Mouse (Mus musculus): Measurements from ENCODE around the gene Ube2s.

The Ube2s gene

DNA sequence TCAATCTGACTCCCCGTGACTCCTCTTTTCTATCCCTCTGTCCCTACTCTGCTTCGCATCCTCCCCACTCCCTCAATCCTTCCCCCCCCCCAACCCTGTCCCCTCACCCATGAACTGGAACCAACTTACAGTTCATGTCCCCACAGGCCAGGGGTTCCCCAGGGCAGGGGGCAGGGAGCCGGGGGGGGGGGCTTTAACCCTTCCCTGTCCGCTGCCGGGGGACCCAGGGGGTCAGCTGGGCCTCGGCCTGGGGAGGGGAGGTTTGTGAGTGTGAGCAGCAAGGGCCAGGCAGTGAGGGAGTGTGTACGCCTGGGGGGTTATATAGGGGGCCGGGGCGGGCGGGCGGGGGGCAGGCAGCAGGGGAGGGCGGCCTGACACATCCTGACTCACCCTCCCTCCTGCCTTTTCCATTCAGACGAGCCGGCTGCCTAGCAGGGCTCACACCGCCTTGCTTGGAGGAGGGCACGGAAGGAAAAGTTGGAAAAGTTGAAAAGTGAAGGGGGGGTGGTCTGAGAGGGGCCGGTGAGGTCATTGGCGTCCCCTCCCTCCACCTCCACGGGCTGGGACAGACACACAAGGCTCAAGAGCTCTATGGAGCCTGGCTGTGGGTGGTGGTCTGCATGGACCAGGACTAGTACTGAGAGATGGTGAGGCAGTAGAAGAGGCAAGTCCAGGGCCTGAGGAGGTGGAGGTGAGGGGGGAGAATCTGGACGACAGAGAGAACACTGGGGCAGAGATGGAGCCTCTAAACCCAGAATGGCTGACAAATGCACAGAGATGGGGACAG, 34.3 kb downstream of the Ube2s start:
- CTCF ChIA-PET: no interaction called here

DNA sequence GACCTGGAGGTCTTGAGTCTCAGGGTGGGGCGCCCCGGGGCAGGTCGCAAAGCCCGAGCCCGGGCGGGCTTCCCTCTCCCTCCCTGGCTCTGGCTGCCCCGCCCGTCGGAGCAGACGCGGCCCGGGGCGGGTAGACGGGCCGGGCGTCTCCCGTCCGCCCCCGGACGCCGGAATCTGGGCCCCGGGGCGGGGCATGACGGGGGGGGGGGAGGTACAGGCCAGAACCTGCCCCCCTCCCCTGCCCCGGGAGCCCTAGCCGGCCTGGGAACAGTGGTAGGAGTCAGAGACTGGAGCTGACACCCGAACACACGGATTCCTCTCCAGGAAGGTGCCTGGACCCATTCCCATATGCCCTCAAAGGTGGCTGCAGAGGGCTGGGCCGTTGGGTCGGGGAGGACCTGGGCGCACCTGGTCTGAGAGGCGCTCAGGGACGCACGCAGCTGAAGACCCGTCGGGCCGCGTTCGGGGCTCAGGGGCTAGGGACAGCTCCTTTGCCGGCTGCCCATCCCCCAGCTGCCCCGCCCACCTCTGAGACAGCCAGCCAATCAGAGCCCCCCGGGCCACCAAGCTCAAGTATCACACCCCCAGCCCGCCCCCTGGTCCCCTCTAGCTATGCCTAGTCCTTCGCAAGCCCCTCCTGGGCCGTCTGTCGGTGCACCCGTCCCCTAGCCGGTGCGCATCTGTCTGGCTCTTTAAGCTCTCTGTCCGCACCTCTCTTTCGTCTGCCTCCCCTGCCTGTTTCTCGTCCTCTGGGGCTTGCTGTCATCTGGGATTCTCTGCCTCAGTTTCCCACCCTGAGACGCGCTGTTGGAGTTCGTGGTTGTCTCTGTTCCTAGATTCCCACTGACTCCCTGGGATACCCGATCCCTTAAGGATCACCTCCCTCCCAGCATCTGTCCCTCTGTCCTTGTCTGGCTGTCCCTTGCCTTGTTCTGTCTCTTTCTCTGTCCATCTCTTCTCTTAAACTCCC, 35.2 kb downstream of the Ube2s start:
- CTCF ChIA-PET: no interaction called here

DNA sequence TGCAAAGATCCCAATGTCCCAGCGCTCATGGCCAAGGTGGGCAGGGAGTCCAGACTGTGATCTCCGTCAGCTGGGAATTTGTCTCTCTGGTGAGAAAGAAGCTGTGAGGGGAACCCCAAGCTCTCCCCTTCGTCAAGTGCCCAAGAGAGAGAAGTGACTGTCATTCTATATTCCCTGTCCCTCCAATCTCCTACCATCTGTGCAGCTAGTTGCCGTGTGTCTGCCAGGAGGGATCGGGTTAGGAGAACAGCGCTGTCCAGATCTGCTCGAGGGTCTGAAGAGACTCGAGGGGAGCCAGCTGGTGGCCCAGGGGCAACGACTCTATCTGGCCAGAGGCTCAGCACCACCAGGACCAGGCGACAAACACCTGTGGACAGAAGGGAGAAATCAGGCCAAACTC, 36.3 kb downstream of the Ube2s start:
- CTCF ChIA-PET: no interaction called here

DNA sequence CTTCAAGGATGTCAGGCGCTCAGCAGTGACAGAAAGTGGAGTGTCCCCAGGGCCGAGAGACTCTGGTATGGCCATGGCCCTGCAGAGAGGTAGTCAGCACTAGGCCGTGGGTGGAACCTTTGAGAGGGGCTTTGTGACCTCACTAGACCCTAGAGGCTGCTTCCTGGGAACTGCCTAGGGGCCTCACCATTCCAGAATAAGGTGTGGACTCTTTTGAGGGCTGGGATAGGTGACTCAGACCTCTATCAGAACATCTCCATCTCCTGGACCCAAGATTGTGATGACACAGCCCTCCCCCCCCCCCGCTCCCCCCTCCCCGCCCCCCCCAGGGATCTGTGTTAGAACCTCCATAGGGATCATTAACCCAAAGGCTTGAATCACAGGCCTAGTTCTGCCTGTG, 41.2 kb downstream of the Ube2s start, which contains the start of gene Fam71e2:
TSS of gene Fam71e2 (minus strand) at position 101 of the 400 bp plus-strand sequence.
- CTCF ChIA-PET: no interaction called here

GRCm38 (mm10) chr7:4764946-4765710, 47.3 kb downstream of the Ube2s start:
- CTCF ChIA-PET: interaction anchor here (0.6 kb wide), 2 partner anchors 9 to 16 kb away, joined by 3 to 5 read pairs; no protein-coding TSS in a partner anchor

DNA sequence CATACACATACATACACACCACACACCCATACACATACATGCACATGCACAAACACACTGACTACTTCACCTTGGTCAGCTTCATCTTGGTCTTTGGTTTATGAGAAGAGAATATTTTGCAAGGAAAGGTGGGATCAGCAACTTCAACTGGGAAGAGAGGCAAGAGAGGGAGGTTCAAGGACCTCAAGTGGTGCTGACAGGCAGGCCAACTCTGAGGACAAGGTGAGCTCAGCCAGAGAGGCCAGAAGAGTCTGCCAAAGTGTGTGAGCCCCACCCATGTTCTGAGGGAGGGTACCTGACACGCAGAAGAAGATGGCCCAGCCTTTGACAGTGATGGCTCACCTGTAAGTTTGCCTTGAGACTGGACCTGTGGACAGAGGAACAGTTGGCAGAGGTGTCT, 52.7 kb downstream of the Ube2s start:
- CTCF ChIA-PET: no interaction called here

- CTCF ChIA-PET: interaction anchor here (0.6 kb wide), 1 partner anchor 187 kb away, joined by 3 read pairs; no protein-coding TSS in a partner anchor
Measured at GRCm38 (mm10) chr7:4752821-4753570, 59.4 kb downstream of the Ube2s start, which contains the start of gene Cox6b2. TSS of gene Cox6b2 (minus strand) at chr7:4753094.

- CTCF ChIA-PET: interaction anchor here (0.6 kb wide), 1 partner anchor 188 kb away, joined by 3 read pairs; no protein-coding TSS in a partner anchor
Measured at GRCm38 (mm10) chr7:4751971-4752820, 60.2 kb downstream of the Ube2s start.

DNA sequence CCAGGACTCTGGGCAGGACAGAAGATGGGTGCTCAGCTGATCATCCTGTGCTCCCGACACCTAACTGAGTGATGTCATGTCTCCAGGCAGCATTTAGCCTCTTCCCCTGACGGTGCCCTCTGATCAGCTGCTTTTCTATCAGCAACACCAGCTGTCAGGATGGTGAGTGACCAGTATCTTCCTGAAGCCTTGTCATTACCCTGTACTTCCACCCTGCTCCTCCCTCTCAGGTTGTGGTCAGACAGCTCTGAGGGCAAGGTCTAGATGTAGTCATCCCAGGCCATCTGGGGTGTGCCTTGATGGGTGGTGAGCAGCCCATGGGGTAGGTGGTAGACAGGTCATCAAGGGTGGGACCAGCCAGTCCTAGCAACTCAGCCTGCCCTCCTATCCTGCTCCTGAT, 63.2 kb downstream of the Ube2s start:
- CTCF ChIA-PET: no interaction called here

- CTCF ChIA-PET: no interaction called here
Measured at GRCm38 (mm10) chr7:4748321-4748720, 64.1 kb downstream of the Ube2s start.

DNA sequence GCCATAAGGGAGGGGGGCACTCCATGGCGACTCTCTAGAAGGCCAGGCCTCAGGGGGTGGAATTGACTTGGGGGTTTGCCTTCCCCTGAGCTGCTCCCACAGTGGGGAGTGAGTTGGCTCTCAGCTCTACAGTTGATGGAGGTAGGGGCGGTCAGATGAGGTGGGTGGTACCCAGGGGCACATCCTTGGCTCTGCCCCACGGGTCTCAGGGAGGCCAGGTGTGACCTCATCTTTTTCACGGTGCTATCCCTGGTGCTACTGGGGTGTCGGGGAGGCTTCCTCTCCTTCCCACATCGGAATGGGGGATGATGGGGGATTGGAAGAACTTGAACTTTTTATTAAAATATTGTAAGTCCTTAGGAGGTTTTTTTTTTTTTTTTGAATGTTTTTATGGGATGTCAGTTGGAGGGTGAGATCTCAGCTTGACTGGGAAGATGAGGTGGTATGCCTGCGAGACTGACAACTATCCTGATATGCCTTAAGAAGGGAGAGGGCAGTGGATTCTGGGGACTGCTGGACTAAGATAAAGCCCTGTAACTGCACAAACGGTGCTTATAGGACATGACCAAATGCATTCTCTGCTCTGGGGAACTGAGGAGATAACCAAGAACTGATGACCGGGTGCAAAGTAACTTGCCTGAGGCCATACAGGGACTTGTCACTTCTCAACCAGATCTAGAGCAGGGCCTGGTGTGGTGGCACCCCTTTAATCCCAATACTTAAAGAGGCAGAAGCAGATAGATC, 65.1 kb downstream of the Ube2s start:
- CTCF ChIA-PET: interaction anchor here (0.6 kb wide), 1 partner anchor 309 kb away, joined by 3 read pairs; no protein-coding TSS in a partner anchor

DNA sequence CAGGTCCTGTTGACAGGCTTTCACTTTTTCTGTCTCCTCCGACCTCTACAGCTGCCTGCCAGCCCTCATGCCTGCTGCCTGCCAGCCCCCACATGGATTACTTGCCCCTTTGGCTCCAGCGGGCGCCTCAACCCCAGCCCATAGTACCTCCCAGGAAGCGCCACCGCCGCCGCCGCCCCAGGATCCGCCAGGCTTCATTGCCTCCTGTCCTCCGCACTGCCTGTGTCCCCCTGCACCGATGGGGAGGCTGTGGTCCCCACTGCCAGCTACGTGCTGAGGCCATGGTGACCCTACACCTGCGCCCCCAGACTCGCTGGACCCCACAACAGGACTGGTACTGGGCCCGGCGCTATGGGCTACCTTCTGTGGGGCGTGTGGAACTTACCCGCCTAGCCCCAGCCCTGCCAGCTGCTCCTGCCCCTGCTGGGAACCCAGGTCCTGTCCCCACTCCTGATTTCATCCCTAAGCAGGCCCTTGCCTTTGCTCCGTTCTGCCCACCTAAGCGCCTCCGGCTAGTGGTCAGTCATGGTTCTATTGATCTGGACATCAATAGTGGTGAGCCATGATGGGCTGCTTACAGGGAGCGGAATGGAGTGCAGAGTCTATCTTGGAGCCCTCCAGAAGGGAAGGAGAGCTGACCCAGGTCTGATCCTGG, 65.9 kb downstream of the Ube2s start:
- CTCF ChIA-PET: no interaction called here

DNA sequence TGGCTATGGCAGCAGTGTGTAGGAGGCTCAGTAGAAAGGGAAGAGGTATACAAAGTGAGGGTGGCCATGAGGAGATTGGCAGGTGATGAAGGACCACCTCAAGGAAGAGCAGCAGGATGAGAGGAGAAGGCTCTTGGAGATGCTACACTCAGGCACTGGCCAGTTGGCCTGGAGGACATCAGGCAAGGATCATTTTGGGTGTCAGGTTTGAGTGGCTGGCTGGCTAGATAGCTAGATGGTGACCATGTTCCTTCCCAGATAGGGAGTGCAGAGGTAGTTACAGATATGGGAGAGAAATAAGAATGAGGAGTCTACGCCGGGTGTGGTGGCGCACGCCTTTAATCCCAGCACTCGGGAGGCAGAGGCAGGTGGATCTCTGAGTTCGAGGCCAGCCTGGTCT, 67.5 kb downstream of the Ube2s start:
- CTCF ChIA-PET: no interaction called here

Data from spleen, embryonic (tissue).